Comparison of ENCODE assay signal across 9 mouse cellular contexts in genomic region chr19:46507806-46508205, GRCm38 (mm10). TPM values are rescaled to one million over a fixed set of nuclear protein-coding genes. Genes with fewer than 3 reads are reported as not detected.
DNase-seq lines count a peak whose midpoint lies in the region; ATAC-seq lines count a peak whose summit lies in the region.
"Had no signal": no experiment of that assay in that cellular context is flagged by ENCODE, and none has a peak within 500 bp of the region (broad histone marks: within the 10 kb centered on the region; RNA-seq: fewer than 3 reads in every experiment).

No protein-coding gene starts in this region.

- H3K4me3 ChIP-seq in liver, embryonic 13.5 days (replicated peaks) = no peak overlapping the region
- no peak overlapping the region for H3K4me3 ChIP-seq in liver, embryonic 12.5 days
- H3K4me3 ChIP-seq in forebrain, embryonic 16.5 days (replicated peaks; ENCODE audit: low read length) = no peak overlapping the region
- H3K4me3 ChIP-seq in neural tube, embryonic 14.5 days (ENCODE audit: low read depth, low read length) = peak overlapping the region; percentile 99; the same call in 1 of the 2 replicates

- ATAC-seq in liver, embryonic 13.5 days (ENCODE audit: low read depth) = no peak
- ATAC-seq in liver, embryonic 12.5 days = no peak
- ATAC-seq in forebrain, embryonic 16.5 days = no peak
- ATAC-seq in neural tube, embryonic 14.5 days (ENCODE audit: low read depth) = no peak

- no peaks in the 10 kb centered on the region for H3K9me3 ChIP-seq in liver, embryonic 13.5 days (replicated peaks)
- no peaks in the 10 kb centered on the region for H3K9me3 ChIP-seq in liver, embryonic 12.5 days (replicated peaks)
- H3K9me3 ChIP-seq in forebrain, embryonic 16.5 days (ENCODE audit: control insufficient read depth, low read length) = no peaks in the 10 kb centered on the region
- H3K9me3 ChIP-seq in neural tube, embryonic 14.5 days (ENCODE audit: control insufficient read depth, low read length) = no peaks in the 10 kb centered on the region
- H3K9me3 ChIP-seq: G1E had no signal

- peak overlapping the region; percentile 98; the same call in 1 of the 2 replicates for H3K27ac ChIP-seq in liver, embryonic 13.5 days
- H3K27ac ChIP-seq in liver, embryonic 12.5 days = no peak overlapping the region; the same call in 1 of the 2 replicates
- H3K27ac ChIP-seq in forebrain, embryonic 16.5 days (ENCODE audit: low read length) = no peak overlapping the region; the same call in 1 of the 2 replicates
- H3K27ac ChIP-seq in neural tube, embryonic 14.5 days (ENCODE audit: low read depth, low read length) = peak overlapping the region; percentile 80; the same call in 1 of the 2 replicates

- H3K4me1 ChIP-seq in liver, embryonic 13.5 days (replicated peaks) = peaks cover 90% of the 10 kb centered on the region
- H3K4me1 ChIP-seq in liver, embryonic 12.5 days = peaks cover 89% of the 10 kb centered on the region
- H3K4me1 ChIP-seq in forebrain, embryonic 16.5 days (replicated peaks; ENCODE audit: control insufficient read depth, insufficient read depth, low read length) = peaks cover 61% of the 10 kb centered on the region
- H3K4me1 ChIP-seq in neural tube, embryonic 14.5 days (ENCODE audit: control insufficient read depth, insufficient read depth, low read length) = peaks cover 60% of the 10 kb centered on the region

- peaks cover 75% of the 10 kb centered on the region for H3K36me3 ChIP-seq in liver, embryonic 13.5 days
- H3K36me3 ChIP-seq in liver, embryonic 12.5 days = peaks cover 77% of the 10 kb centered on the region
- peaks cover 15% of the 10 kb centered on the region for H3K36me3 ChIP-seq in forebrain, embryonic 16.5 days (ENCODE audit: control insufficient read depth, insufficient read depth)
- H3K36me3 ChIP-seq in neural tube, embryonic 14.5 days (ENCODE audit: control insufficient read depth, insufficient read depth, low read length) = peaks cover 22% of the 10 kb centered on the region

- H3K27me3 ChIP-seq in liver, embryonic 13.5 days = no peaks in the 10 kb centered on the region
- no peaks in the 10 kb centered on the region for H3K27me3 ChIP-seq in liver, embryonic 12.5 days (replicated peaks)
- H3K27me3 ChIP-seq in forebrain, embryonic 16.5 days (replicated peaks; ENCODE audit: control insufficient read depth, insufficient read depth, low read length) = no peaks in the 10 kb centered on the region
- H3K27me3 ChIP-seq in neural tube, embryonic 14.5 days (ENCODE audit: control insufficient read depth, insufficient read depth, low read length) = no peaks in the 10 kb centered on the region; the same call in 1 of the 2 replicates

- H3K4me2 ChIP-seq in liver, embryonic 13.5 days = no peak overlapping the region
- no peak overlapping the region for H3K4me2 ChIP-seq in liver, embryonic 12.5 days
- H3K4me2 ChIP-seq in forebrain, embryonic 16.5 days (ENCODE audit: low read length) = peak overlapping the region; percentile 73
- peak overlapping the region; percentile 97; the same call in 1 of the 2 replicates for H3K4me2 ChIP-seq in neural tube, embryonic 14.5 days (ENCODE audit: low read depth, low read length)

- 0 out of 2 replicates have a peak overlapping the region, but pooled peaks have one; percentile 36 for H3K9ac ChIP-seq in liver, embryonic 13.5 days
- no peak overlapping the region for H3K9ac ChIP-seq in liver, embryonic 12.5 days
- H3K9ac ChIP-seq in forebrain, embryonic 16.5 days (replicated peaks; ENCODE audit: low read depth, low read length) = peak overlapping the region; percentile 56; the same call in 1 of the 2 replicates
- H3K9ac ChIP-seq in neural tube, embryonic 14.5 days (replicated peaks; ENCODE audit: low read depth, low read length) = no peak overlapping the region

- 68% methylated on average over 1 of the region's 1 CpGs for WGBS in liver, embryonic 13.5 days (ENCODE audit: insufficient replicate concordance)
- 88% methylated on average over 1 of the region's 1 CpGs for WGBS in liver, embryonic 12.5 days (ENCODE audit: insufficient replicate concordance)
- WGBS in forebrain, embryonic 16.5 days = 59% methylated on average over 1 of the region's 1 CpGs
- 52% methylated on average over 1 of the region's 1 CpGs for WGBS in neural tube, embryonic 14.5 days

- DNase-seq in liver, embryonic 13.5 days = no peak
- peak; percentile 83 for DNase-seq in kidney, postnatal 10 days
- DNase-seq in urinary bladder, adult 18-20 months (ENCODE audit: low spot score in 2 of 2) = no peak
- DNase-seq in thymus, postnatal 10 days (ENCODE audit: low spot score in 2 of 2) = no peak
- no peak for DNase-seq in frontal cortex, postnatal 25 days (ENCODE audit: low spot score in 2 of 2)

RNA-seq across cellular contexts. Expression of gene Trim8, which starts 6.3 kb away (rescaled TPM):
- polyA plus RNA-seq in liver, embryonic 13.5 days (2015; fragmentation: Nextera tagmentation; extraction: Ambion mirVana) = 9.1 and 9.2 TPM in 2 replicates
- 19.0 and 19.5 TPM in 2 replicates for polyA plus RNA-seq in liver, embryonic 12.5 days (2016; fragmentation: Nextera tagmentation; extraction: Ambion mirVana)
- polyA plus RNA-seq in forebrain, embryonic 16.5 days (2015; fragmentation: Nextera tagmentation; extraction: Ambion mirVana) = 24.5 and 27.7 TPM in 2 replicates
- polyA plus RNA-seq in neural tube, embryonic 14.5 days (2014; fragmentation: Nextera tagmentation; extraction: Ambion mirVana) = 32.2 and 37.5 TPM in 2 replicates

Comparison
In these comparisons a context has a peak if more than half of its experiments do, and no peak if none do; other contexts are left out.
1. H3K27ac ChIP-seq: peak in liver, embryonic 13.5 days (single experiment) and neural tube, embryonic 14.5 days (single experiment); none in liver, embryonic 12.5 days (single experiment) and forebrain, embryonic 16.5 days (single experiment).
2. H3K9ac ChIP-seq: peak in liver, embryonic 13.5 days (single experiment) and forebrain, embryonic 16.5 days (single experiment); none in liver, embryonic 12.5 days (single experiment) and neural tube, embryonic 14.5 days (single experiment).
3. H3K4me2 ChIP-seq: peak in forebrain, embryonic 16.5 days (single experiment) and neural tube, embryonic 14.5 days (single experiment); none in liver, embryonic 13.5 days (single experiment) and liver, embryonic 12.5 days (single experiment).